Mouse (Mus musculus): ENCODE measurements around the gene Map3k4. TPM values are rescaled to one million over a fixed set of nuclear protein-coding genes. Genes with fewer than 3 reads are reported as not detected.

The Map3k4 gene
- polyA plus RNA-seq, 1 experiment from 2014 or later = 49.3 TPM

GRCm38 (mm10) chr17:12204246-12204645 lies 114.3 kb downstream of the Map3k4 start:
- in situ Hi-C loops (cut with MboI; ENCODE audit: low pct_unique_long_range_greater_than_20kb) = no loop called here
- CTCF ChIA-PET = no interaction called here
- ATAC-seq = no peak
- TF ChIP-seq CTCF (IDR thresholded peaks at IDR 0.05) = no peak
- no peak for DNase-seq (ENCODE audit: low read depth, low spot score)
- POLR2A ChIA-PET = no interaction called here
- H3K27me3 ChIP-seq = no peaks in the 10 kb centered on the region

- TF ChIP-seq CTCF (IDR thresholded peaks at IDR 0.05) = no peak
- in situ Hi-C loops (cut with MboI; ENCODE audit: low pct_unique_long_range_greater_than_20kb) = no loop called here
- ATAC-seq = no peak
- POLR2A ChIA-PET = no interaction called here
- no peaks in the 10 kb centered on the region for H3K27me3 ChIP-seq
- CTCF ChIA-PET = no interaction called here
- DNase-seq (ENCODE audit: low read depth, low spot score) = no peak
Observed at GRCm38 (mm10) chr17:12203414-12203897, 115.1 kb downstream of the Map3k4 start.

GRCm38 (mm10) chr17:12201086-12201485 lies 117.5 kb downstream of the Map3k4 start:
- ChIA-PET CTCF (interaction anchor here (1.1 to 1.6 kb wide), 2 partner anchors 9 to 161 kb away, joined by 3 read pairs; no protein-coding TSS in a partner anchor), POLR2A (interaction anchor here (0.7 kb wide), 1 partner anchor 15 kb away, joined by 7 read pairs; no protein-coding TSS in a partner anchor)
- DNase-seq (ENCODE audit: low read depth, low spot score) (no peak), ATAC-seq (no peak)
- in situ Hi-C loops (cut with MboI; ENCODE audit: low pct_unique_long_range_greater_than_20kb) = no loop called here
- TF ChIP-seq CTCF (IDR thresholded peaks at IDR 0.05) = no peak
- H3K27me3 ChIP-seq = no peaks in the 10 kb centered on the region

GRCm38 (mm10) chr17:12199933-12200332 lies 118.7 kb downstream of the Map3k4 start:
- H3K27me3 ChIP-seq = no peaks in the 10 kb centered on the region
- ATAC-seq (no peak), DNase-seq (ENCODE audit: low read depth, low spot score) (no peak)
- CTCF ChIA-PET = interaction anchor here (1.6 kb wide), 1 partner anchor 10 kb away, joined by 3 read pairs; no protein-coding TSS in a partner anchor
- POLR2A ChIA-PET = no interaction called here
- in situ Hi-C loops (cut with MboI; ENCODE audit: low pct_unique_long_range_greater_than_20kb) = no loop called here
- TF ChIP-seq CTCF (IDR thresholded peaks at IDR 0.05) = no peak

- in situ Hi-C loops (cut with MboI; ENCODE audit: low pct_unique_long_range_greater_than_20kb) = no loop called here
- no peak for DNase-seq (ENCODE audit: low read depth, low spot score)
- no peak for ATAC-seq
- TF ChIP-seq CTCF (IDR thresholded peaks at IDR 0.05) = no peak
- CTCF ChIA-PET = no interaction called here
- no peaks in the 10 kb centered on the region for H3K27me3 ChIP-seq
- POLR2A ChIA-PET = interaction anchor here (0.8 to 1.1 kb wide), 2 partner anchors 8 to 12 kb away, joined by 3 read pairs; no protein-coding TSS in a partner anchor
Observed at GRCm38 (mm10) chr17:12195604-12196003, 123.0 kb downstream of the Map3k4 start.

GRCm38 (mm10) chr17:12195137-12195536 lies 123.5 kb downstream of the Map3k4 start:
- no peak for ATAC-seq
- TF ChIP-seq CTCF (IDR thresholded peaks at IDR 0.05) = no peak
- in situ Hi-C loops (cut with MboI; ENCODE audit: low pct_unique_long_range_greater_than_20kb) = no loop called here
- ChIA-PET POLR2A (no interaction called here), CTCF (no interaction called here)
- no peaks in the 10 kb centered on the region for H3K27me3 ChIP-seq
- DNase-seq (ENCODE audit: low read depth, low spot score) = no peak

GRCm38 (mm10) chr17:12187782-12188181 lies 130.8 kb downstream of the Map3k4 start:
- no peak for TF ChIP-seq CTCF (IDR thresholded peaks at IDR 0.05)
- in situ Hi-C loops (cut with MboI; ENCODE audit: low pct_unique_long_range_greater_than_20kb) = no loop called here
- POLR2A ChIA-PET = interaction anchor here (0.7 kb wide), 1 partner anchor 8 kb away, joined by 3 read pairs; no protein-coding TSS in a partner anchor
- no peaks in the 10 kb centered on the region for H3K27me3 ChIP-seq
- DNase-seq (ENCODE audit: low read depth, low spot score) (no peak), ATAC-seq (no peak)
- CTCF ChIA-PET = interaction anchor here (1.6 kb wide), 1 partner anchor 14 kb away, joined by 6 read pairs; no protein-coding TSS in a partner anchor

- TF ChIP-seq CTCF (IDR thresholded peaks at IDR 0.05) = no peak
- in situ Hi-C loops (cut with MboI; ENCODE audit: low pct_unique_long_range_greater_than_20kb) = no loop called here
- POLR2A ChIA-PET = interaction anchor here (0.5 kb wide), 1 partner anchor 15 kb away, joined by 7 read pairs; no protein-coding TSS in a partner anchor
- no peak for DNase-seq (ENCODE audit: low read depth, low spot score)
- no peak for ATAC-seq
- H3K27me3 ChIP-seq = no peaks in the 10 kb centered on the region
- CTCF ChIA-PET = interaction anchor here (1.4 kb wide), 1 partner anchor 187 kb away, joined by 4 read pairs; no protein-coding TSS in a partner anchor
Observed at GRCm38 (mm10) chr17:12186341-12186740, 132.3 kb downstream of the Map3k4 start.

GRCm38 (mm10) chr17:12185855-12186254 lies 132.7 kb downstream of the Map3k4 start:
- in situ Hi-C loops (cut with MboI; ENCODE audit: low pct_unique_long_range_greater_than_20kb) = no loop called here
- POLR2A ChIA-PET = no interaction called here
- no peak for TF ChIP-seq CTCF (IDR thresholded peaks at IDR 0.05)
- no peak for ATAC-seq
- no peak for DNase-seq (ENCODE audit: low read depth, low spot score)
- CTCF ChIA-PET = interaction anchor here (1.4 kb wide), 1 partner anchor 187 kb away, joined by 4 read pairs; no protein-coding TSS in a partner anchor
- H3K27me3 ChIP-seq = no peaks in the 10 kb centered on the region

GRCm38 (mm10) chr17:12184283-12184682 lies 134.3 kb downstream of the Map3k4 start:
- CTCF ChIA-PET = interaction anchor here (2.1 kb wide), 1 partner anchor 11 kb away, joined by 4 read pairs; no protein-coding TSS in a partner anchor
- ATAC-seq = no peak
- POLR2A ChIA-PET = interaction anchor here (0.9 kb wide), 1 partner anchor 12 kb away, joined by 3 read pairs; no protein-coding TSS in a partner anchor
- no peak for TF ChIP-seq CTCF (IDR thresholded peaks at IDR 0.05)
- in situ Hi-C loops (cut with MboI; ENCODE audit: low pct_unique_long_range_greater_than_20kb) = no loop called here
- no peak for DNase-seq (ENCODE audit: low read depth, low spot score)
- no peaks in the 10 kb centered on the region for H3K27me3 ChIP-seq

GRCm38 (mm10) chr17:12182702-12183485 lies 135.7 kb downstream of the Map3k4 start:
- ATAC-seq = no peak
- ChIA-PET CTCF (interaction anchor here (1.3 to 2.1 kb wide), 2 partner anchors 9 to 12 kb away, joined by 4 read pairs; no protein-coding TSS in a partner anchor), POLR2A (no interaction called here)
- H3K27me3 ChIP-seq = no peaks in the 10 kb centered on the region
- no peak for TF ChIP-seq CTCF (IDR thresholded peaks at IDR 0.05)
- in situ Hi-C loops (cut with MboI; ENCODE audit: low pct_unique_long_range_greater_than_20kb) = no loop called here
- no peak for DNase-seq (ENCODE audit: low read depth, low spot score)
